Mouse (Mus musculus) liver, adult (tissue): ENCODE data around the gene Dusp3.

Experiments used
- GATA4 ChIP-seq: IDR thresholded peaks from 2 replicates; pipeline ENCODE4 v1.6.1; 2014; ENCODE audit warnings: mild to moderate bottlenecking, low read length; ENCODE audit not compliant: insufficient replicate concordance

Gene Dusp3

DNA sequence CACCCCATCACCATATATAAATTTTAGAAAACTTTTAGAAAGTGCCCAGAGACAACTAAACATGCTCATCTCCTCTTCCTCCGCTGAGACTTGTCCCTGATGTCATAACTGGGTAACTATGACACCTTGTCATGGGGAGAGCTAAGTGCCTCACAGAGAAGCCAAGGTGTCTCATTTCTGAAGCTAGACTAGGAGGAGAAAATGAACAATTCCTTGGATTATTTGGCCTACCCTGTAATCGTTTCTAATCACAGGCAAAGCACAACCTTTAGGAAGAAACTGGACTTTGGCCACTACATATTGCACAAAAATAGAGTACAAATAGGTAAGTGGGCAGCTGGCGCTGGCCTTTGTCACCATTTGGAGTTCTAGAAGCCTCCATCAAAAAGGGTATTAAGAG lies at the start of gene Dusp3:
Gene Dusp3 (minus strand): TSS at position 101 of the 400 bp plus-strand sequence.
- no peak for TF ChIP-seq GATA4

DNA sequence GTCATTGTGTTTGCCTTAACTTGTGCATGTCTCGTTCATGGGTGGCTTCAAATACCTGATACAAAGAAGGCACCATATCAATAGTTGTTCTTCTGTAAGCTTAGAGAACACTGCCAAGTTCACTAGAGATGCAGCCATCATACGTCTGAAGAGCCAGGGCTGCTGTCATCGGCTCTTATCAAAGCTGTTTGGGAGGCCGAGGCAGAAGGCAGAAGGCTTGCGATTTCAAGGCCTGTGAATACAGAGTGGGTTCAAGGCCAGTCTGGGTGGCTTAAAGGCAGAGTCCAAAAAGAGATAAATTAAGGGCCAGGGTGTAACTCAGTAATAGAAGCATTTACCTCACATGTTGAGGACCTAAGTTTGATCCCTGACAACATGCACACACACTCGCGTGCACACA lies 49.5 kb upstream of the Dusp3 start:
- no peak for TF ChIP-seq GATA4

GRCm38 (mm10) chr11:102035456-102035960 lies 48.7 kb upstream of the Dusp3 start:
- TF ChIP-seq GATA4, result no peak

DNA sequence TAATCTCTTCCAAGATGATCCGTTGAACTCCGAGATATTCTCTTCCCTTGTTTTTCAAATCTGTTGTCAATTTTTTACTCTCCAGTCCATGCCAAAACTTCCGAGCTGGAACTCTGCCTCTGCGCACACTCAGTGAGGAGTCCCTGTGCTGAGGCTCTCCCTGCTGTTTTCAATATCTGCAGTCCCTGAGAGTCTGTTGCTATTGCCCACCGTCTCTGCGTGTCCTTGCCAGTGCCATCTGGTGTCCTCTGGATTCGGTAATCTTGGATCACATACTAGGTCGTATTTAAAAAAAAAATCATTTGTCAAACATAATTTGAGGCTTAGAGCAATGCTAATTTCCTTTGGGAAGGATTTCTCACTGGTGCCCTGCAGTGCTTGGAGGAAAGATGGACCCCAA lies 48.1 kb upstream of the Dusp3 start:
- no peak for TF ChIP-seq GATA4

DNA sequence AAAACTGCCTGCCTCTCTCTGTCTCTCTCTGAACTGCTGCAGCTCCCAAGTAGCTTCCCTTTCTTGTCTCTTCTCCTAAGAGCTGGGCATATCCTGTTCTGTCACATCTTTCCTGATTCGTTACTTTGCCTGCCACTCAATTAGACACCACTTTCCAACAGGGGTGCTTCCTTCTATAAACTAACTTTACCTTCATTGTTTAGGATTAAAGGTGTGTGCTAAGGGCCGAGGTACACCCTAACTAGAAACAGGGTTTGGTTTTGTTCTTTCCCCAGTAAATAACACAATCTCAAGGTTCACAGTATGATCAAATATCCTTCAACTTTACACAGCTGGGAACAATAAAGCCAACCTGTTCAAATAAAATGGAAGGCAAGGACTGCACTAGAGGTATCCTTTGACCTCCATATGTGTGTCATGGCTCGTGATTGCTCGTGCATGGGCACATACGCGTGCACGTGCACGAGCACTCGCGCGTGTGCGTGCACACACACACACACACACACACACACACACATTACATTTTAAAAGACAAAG lies 46.3 kb upstream of the Dusp3 start:
- no peak for TF ChIP-seq GATA4

DNA sequence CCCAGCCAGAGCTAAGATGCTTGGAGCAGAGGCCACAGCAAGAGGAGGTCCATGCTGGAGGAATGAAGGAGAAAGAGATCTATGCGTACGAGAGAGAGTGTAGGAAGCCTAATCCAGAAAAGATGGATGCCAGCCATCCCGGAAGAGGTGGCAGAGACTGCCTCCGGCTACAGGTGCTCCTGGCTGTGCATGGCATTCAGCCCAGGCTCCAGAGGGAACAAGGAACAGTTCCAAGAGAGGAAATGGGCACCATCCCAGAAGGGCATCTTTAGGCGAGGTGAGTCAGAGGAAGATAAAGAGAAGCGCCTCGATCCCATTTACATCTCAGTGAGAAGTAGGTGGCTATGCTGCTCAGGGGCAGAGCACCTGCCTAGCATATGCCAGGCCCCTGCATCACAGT lies 44.3 kb upstream of the Dusp3 start:
- no peak for TF ChIP-seq GATA4

GRCm38 (mm10) chr11:102029966-102030365 lies 43.2 kb upstream of the Dusp3 start:
- no peak for TF ChIP-seq GATA4

GRCm38 (mm10) chr11:102029304-102029703 lies 42.5 kb upstream of the Dusp3 start:
- TF ChIP-seq GATA4, result no peak

DNA sequence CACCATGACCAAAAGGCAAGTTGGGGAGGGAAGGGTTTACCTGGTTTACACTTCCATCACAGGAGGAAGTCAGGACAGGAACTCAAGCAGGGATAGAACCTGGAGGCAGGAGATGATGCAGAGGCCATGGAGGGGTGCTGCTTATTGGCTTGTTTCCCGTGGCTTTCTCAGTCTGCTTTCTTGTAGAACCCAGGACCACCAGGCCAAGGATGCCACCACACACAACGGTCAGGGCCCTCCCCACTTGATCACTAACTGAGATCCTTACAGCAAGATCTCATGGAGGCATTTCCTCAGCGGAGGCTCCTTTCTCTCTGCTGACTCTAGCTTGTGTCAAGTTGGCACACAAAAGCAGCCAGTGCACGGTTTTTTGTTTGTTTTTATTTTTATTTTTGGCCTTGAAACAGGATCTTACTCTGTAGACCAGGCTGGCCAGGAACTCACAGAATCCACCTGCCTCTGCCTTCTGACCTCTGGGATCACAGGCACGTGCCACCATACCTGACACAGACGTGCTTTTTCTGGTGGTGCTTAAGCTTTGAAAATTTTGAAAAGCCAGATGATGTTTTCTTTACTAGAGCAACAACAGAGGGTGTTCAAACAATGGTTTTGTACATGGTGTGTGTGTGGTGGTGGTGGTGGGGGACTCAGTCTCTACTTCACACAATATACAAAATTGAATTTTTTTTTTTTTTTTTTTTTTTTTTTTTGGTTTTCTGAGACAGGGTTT lies 41.4 kb upstream of the Dusp3 start, which contains the start of gene Mpp3:
Gene Mpp3 (minus strand): TSS at position 375 of the 730 bp plus-strand sequence.
- TF ChIP-seq GATA4, result no peak

GRCm38 (mm10) chr11:102027361-102028017 lies 40.7 kb upstream of the Dusp3 start:
- no peak for TF ChIP-seq GATA4

- TF ChIP-seq GATA4, result no peak
Observed at GRCm38 (mm10) chr11:102026694-102027360, 40.0 kb upstream of the Dusp3 start.

DNA sequence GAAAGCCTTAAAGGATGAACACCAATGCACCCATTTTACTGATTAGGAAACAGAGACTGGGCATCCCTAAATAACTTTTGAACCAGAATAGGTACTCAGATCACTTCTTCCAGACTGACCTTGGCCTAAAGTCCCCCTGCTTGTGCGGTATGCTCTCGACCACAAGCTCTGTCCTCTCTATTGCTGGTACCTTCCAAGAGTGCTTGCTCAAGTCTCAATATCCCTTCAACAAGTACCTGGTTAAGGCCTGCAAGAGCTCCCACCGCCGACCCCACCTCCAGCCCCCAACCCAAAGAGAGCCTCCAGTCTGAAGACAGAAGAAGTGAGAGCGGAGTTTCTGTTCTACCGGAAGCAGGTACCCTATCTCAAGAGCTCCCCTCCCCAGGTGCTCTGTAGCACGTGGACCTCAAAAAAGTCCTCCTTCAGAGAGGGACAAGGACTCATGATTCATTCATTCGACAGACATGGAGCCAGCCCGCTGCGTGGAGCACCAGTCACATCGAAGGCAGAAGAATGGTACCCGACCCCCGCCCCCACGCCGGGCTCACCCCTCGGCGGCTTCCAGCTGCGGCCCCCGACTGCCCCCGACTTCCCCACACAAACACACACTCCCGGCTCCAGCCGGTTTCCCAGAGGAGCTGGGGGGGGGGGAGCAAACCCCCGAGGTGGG lies 39.3 kb upstream of the Dusp3 start:
- no peak for TF ChIP-seq GATA4

GRCm38 (mm10) chr11:102025354-102025753 lies 38.5 kb upstream of the Dusp3 start:
- no peak for TF ChIP-seq GATA4

DNA sequence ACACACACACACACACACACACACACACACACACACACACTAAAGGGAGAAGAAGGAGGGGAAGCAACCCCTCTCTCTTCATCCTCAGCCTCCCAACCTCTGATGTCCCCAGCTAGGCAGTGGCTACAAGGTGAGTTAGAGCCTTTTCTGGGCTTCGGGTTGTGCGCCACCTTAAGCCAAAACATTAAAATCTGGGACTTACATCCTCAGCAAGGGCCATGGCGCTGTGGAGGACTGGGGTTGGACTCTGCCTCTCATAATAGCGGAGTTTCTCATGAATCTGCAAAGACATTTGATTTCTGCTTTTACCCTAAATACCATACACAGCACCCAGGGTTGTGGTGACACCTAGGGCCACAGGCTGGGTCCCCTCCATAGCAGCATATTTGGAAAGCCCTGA lies 38.1 kb upstream of the Dusp3 start:
- TF ChIP-seq GATA4, result no peak
